Mouse (Mus musculus) kidney, postnatal 4 days (tissue): ENCODE measurements around the gene Tspan7.

ENCODE experiments used
- DNase-seq, 2 experiments: peaks; one replicate each; pipeline ENCODE4 v3.0.0; 2021; ENCODE audit warnings: mixed read lengths in 2 of 2

The Tspan7 gene

DNA sequence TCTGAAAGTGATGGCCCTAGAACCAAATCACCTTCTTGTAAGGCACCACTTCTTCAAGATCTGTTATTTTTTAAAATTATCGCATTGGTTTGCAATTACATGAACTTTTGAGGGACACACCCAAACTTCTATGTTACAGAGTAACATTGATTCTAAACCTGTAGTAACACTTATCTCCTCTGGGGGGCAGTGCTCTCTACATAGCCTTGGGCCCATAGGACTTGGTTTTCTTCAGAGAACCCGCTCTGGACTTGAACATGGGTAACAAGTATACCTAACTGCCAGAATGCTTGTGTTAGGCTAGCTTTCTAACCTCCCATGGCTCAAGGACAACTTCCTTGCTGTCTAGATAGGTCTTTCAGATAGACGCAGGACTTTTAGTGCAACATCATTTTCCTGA is 64.8 kb downstream of the Tspan7 start:
- DNase-seq, result no peak

DNA sequence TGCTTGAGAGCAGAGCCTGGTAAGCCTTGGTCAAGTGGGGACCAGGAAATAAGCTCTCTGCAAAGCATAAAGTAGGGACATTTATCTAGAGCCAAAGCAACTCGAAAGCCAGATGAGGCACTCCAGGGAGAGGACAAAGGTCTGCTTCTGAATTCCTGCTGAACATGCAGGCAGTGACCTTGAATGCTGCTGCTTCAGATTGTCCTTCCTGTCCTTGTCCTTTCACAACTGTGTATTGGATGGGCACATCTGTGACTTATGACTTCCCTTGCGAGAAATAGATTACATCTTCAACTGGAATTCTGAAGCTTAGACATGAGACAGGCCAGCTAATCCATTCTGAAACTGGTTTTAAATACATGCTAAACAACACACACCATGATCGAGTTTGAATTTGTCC is 71.9 kb downstream of the Tspan7 start:
- DNase-seq, result no peak

DNA sequence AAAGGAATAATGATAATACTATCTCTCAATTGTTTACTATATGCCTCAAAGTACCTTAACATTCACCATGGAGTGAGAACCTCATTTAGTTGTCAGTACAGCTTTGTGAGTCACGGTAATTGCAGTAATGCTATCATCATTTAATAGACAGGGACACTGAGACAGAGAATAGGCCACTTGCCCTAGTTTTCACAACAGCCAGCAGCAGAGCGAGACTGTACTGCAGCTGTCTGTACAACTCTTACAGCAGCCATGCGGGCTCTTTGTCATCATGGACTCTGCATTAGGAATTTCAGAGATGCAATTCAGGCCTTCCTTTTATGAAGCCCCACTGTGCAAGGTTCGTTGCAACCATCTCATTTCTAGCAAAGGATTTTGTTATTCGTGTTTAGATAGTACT is 72.6 kb downstream of the Tspan7 start:
- no peak for DNase-seq

DNA sequence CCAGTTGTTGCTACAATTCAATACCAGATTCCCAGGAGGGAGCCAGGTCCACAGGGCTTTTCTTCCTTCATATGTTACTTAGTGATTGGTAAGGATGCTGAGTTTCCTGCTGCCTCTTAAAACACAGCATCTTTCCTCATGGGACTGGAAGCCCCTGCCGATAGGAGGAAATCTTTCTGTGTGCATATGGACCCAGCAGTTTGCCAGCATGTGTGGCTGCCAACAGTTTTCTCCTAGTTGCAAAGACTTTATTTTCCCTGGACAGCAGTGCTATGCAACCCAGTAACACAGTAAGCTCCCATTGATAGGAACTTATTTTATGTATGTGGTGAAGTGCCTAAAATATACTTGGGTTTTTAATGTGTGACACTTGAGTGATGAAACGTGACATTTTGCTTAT is 73.7 kb downstream of the Tspan7 start:
- DNase-seq, result no peak

DNA sequence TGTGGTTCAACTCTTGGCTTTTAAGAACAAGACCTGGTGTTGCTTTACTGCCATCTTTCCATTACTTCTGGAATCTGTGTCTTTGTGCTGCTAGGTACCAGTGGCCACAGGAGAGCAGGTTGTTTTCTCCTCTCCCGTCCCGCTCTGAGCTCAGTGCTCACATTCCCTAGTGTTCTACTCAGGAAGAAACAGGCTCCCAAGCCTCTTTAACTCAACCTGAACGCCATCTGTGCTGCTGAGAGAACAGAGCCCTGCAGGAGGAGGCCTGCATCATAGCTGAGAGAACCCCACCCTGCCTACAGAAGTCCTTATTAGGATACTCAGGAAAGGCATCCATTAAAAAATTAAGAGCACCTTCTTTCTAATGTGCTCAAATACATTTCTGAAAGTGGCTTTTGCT is 80.9 kb downstream of the Tspan7 start:
- no peak for DNase-seq

DNA sequence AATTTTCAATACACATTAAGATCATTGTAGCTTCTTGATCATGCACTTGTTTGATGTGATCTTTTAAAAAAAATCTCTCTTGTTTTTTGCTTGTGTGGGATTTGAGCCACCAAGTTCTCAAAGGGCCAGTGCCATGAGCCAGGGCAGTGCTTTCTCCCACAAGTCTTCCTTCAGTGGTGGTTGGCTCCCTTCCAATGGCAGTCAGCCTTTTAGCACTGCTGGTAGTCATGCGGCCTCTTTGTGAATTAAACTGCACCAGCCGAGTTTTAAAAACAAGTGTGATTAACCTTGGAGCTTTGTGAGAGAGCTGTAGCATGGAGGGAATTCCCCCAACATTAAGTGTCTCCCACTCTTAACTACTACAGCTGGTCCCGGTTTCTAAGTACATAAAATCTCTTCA is 89.6 kb downstream of the Tspan7 start:
- DNase-seq, result peak; percentile 23 to 55

DNA sequence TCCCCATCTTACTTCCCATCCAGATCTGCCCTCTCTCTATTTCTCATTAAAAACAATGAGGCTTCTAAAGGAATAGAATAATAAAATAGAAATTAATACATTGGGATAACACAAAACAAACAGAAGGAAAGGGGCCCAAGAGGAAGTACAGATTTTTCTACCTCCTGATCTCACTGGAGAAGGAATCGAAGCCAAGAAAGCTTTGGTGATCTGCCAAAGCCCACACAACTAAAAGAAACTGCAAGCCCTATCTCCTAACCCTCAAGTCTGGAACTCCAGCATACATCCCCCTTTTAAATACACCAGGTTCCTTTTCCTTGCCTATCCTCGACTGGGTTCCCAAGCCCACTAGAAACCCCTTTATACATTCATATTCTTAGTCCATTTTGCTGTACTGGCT is 90.4 kb downstream of the Tspan7 start:
- DNase-seq, result peak; percentile 4 to 7

DNA sequence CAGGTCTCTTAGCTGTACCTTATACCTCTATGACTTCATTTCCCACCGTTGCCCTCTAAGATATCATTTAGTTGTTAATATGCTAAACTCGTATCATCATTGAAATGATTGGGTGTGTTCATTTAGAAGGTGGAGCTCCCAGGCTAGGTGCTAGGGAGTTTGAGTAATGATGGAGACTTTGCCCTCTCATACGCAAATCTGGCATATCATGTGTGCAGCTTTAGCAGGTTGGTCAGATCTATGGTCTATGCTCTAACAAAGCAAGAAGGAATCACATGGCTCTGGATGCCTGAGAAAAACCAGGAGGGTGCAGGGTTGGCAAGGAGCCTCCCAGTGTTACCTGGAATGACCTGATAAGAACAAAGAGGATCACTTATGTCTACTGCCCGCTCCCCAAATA is 91.4 kb downstream of the Tspan7 start:
- no peak for DNase-seq

DNA sequence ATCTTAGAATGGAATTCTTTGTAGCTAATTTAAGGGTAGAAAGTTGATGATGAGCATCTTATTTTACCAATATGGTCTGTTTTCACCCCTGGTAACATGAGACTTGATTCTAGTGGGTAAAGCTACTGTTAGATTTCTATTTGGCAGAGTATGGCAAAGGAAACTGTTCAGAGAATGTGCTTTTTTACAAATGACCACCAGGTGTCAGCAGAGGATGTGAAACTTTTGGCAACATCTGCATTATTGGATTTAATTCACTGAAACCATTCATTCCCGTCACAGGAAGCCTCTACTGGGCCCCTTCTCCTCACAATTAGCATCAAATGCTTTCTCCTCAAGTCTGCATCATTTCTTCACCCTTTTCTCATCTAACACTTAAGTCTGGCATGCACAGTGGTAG is 92.4 kb downstream of the Tspan7 start:
- DNase-seq, result peak in 1 of 2 experiments; percentile 7

DNA sequence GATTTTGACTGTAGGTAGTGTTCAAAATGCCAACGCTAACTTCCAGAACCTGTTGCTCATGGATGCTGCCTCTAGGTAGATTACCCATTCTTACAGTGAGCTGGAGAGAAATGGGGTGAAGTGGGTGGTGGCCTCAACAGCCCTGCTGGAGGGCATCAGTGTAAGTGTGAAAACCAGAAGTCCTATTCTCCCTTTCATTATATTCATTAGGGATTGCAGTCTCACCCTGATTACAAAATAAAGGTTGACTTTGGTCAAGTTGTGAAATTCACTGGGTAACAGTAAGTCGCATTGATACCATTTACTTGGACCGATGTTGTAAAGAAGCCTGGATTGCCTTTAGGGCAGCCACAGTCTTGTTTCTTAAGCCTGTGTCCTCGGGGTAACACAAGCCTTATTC is 97.8 kb downstream of the Tspan7 start:
- DNase-seq, result no peak

DNA sequence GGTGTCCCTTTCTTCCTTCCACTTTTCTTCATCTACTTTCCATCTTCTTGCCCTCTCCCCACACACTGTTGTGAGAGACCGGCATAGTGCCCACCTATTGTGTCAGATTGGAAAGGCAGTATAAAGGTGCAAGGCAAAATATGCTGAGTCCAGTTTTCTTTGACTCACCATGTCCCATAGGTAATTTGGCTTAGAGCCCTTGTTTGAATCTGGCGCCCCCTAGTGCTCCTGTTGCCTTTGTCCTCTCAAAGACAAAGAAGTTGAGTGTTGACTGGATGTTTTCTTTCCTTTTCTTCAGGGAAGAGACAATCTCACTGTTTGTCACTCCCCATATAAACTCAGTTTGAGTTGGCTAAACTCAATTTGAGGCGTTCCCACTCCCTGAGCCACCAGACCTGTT is 107.3 kb downstream of the Tspan7 start:
- peak; percentile 41 to 54 for DNase-seq

DNA sequence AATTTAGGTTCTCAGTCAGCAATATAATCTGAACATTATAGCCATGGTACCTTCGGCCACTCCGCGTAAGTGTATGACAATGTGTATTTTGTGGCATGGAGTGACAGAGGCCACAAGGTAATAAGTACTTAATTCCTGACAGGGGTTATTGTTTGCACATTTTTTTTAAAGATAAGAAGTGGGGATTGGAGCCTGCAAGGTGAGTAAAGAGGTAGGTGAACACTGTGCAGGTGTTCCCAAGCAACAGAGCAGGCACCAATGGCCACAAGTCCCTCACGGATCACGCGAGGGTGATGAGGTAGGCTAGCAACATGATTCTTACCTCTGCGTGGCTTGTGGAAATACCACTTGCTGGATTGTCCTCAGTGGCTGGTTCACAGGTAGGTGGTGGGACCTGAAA is 108.6 kb downstream of the Tspan7 start:
- no peak for DNase-seq

DNA sequence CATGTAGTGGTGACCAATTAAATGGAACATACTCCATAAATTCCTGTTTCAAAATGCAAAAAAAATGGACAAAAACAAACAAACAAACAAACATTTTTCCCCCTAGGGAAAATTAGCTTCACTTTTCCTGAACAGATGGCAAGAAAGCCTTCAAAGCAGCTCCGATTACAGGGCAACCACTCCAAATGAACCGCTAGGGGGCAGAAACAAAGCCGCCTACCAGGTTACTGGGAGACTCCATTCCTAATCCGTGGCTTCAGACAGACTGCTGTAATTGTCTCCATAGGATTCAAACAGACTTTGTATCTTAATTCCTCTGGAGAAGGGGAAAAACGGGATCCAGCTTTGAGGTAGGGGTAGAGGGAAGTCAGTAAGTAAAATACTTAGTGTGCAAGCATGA is 132.2 kb downstream of the Tspan7 start:
- DNase-seq, result peak; percentile 20 to 39

DNA sequence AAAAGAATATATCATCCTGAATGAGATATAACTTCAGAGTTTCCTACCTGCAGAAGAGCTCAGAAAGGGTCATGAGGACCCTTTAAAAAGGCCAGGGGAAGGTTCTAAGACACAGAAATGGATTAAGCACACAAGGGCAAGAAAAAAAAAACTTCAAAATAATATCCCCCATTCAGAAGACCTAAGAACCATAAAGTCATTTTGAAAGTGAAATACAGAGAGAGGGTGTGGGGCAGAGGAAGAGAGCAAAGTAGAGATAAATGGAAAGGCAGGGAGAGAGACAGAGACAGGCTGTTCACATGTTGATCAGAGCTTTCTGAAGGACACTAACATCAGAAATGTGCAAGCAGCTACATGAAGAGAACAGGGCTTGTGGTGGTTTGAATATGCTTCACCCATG is 156.1 kb downstream of the Tspan7 start:
- DNase-seq, result no peak
